Mouse (Mus musculus) lung, embryonic 15.5 days (tissue): Measurements from ENCODE around the gene Ralgps2. TPM values are rescaled to one million over a fixed set of nuclear protein-coding genes. Genes with fewer than 3 reads are reported as not detected.

Experiments
- ATAC-seq: fragments of 200-750 bp; cut with Nextera tagmentation; 2 replicates; pipeline ENCODE4 v1.8.0; 2017; ENCODE audit warnings: moderate number of reproducible peaks, borderline replicate concordance; ENCODE audit not compliant: low FRiP score, low TSS enrichment; ENCODE audit errors: extremely low read depth
- H3K27ac ChIP-seq: fragments of 300-500 bp; sonication (generic); 2 replicates; pipeline ENCODE4 v1.5.1; 2015; ENCODE audit warnings: moderate library complexity, mild to moderate bottlenecking, inconsistent platforms
- H3K27me3 ChIP-seq: fragments of 300-500 bp; sonication (generic); 2 replicates; pipeline ENCODE4 v1.6.1; 2015; ENCODE audit warnings: inconsistent platforms
- H3K36me3 ChIP-seq: fragments of 300-500 bp; sonication (generic); 2 replicates; pipeline ENCODE4 v1.6.1; 2015; ENCODE audit warnings: inconsistent platforms
- H3K4me1 ChIP-seq: fragments of 300-500 bp; sonication (generic); 2 replicates; pipeline ENCODE4 v1.6.1; 2015; ENCODE audit warnings: inconsistent platforms
- H3K4me2 ChIP-seq: fragments of 300-500 bp; sonication (generic); 2 replicates; pipeline ENCODE4 v1.6.1; 2015; ENCODE audit warnings: inconsistent platforms, mild to moderate bottlenecking, moderate library complexity
- H3K4me3 ChIP-seq: fragments of 300-500 bp; sonication (generic); 2 replicates; pipeline ENCODE4 v1.5.1; 2015; ENCODE audit warnings: mild to moderate bottlenecking, inconsistent platforms
- H3K9ac ChIP-seq: fragments of 300-500 bp; sonication (generic); 2 replicates; pipeline ENCODE4 v1.6.1; 2015; ENCODE audit warnings: inconsistent platforms
- H3K9me3 ChIP-seq: fragments of 300-500 bp; sonication (generic); 2 replicates; pipeline ENCODE4 v1.6.1; 2016; ENCODE audit warnings: inconsistent platforms
- WGBS: fragments of 180-500 bp; shearing (Covaris S2); methylation state at CpG from one replicate; pipeline ENCODE4 v1.1.7; 2015; 5-methylcytosine and 5-hydroxymethylcytosine counted together
- polyA plus RNA-seq: library from polyadenylated mRNA; unstranded; fragments of >200 nt; fragmentation: Nextera tagmentation; extraction: Ambion mirVana; gene quantifications from 2 replicates; pipeline ENCODE4 v1.2.1, GENCODE M21; 2015

The Ralgps2 gene
- polyA plus RNA-seq, 1 experiment from 2014 or later: 83.0 TPM

DNA sequence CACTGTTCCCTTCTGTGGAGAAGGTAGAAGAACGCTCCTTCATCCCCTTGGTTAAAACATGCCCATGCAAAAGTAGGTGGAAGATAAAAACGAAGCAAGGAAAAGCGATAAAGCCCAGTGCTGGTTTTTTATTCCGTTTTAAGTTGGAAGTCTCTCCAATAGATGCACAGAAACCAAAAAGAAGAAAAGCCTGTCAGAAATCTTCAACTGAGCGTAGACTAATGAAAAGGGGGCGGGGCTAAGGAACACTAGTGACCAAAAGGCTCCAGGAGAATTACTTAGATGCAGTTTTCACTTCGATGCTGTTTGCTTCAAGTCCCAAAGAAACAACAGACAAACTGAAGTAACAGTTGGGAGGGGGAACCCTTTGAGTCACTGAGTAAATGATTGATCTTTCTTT, 1.2 kb upstream of the Ralgps2 start:
- H3K27me3 ChIP-seq: no peaks in the 10 kb centered on the region
- 35% methylated on average over 7 of the region's 7 CpGs for WGBS
- peak overlapping the region; percentile 95 for H3K4me2 ChIP-seq
- H3K36me3 ChIP-seq: no peaks in the 10 kb centered on the region
- H3K4me1 ChIP-seq: peaks cover 12% of the 10 kb centered on the region; the same call in 1 of the 2 replicates
- no peak overlapping the region for H3K9ac ChIP-seq
- no peak for ATAC-seq
- no peaks in the 10 kb centered on the region for H3K9me3 ChIP-seq
- H3K27ac ChIP-seq: no peak overlapping the region
- H3K4me3 ChIP-seq: peak overlapping the region; percentile 98

DNA sequence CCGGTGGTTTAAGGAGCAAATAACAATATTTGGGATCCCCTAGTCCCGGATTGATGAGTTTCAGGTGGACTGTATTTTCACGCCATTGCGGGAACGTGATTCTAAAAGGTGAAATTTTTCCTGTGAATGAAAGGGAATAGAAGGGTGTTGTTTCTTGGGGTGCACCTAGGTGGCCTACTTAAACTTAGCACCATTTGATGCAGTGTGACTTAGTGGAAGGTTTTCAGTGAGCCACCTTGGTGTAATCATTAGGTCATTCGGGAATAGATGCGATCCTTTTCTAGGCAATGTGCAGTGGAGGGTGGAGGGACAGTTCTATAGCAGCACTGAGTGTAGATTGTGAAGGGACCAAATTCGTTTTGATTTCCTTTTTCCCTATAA, 706 bp upstream of the Ralgps2 start:
- peak overlapping the region; percentile 90 for H3K9ac ChIP-seq
- no peak for ATAC-seq
- H3K27ac ChIP-seq: no peak overlapping the region
- H3K4me3 ChIP-seq: peak overlapping the region; percentile 98
- H3K27me3 ChIP-seq: no peaks in the 10 kb centered on the region
- WGBS: 5% methylated on average over 8 of the region's 8 CpGs
- H3K36me3 ChIP-seq: no peaks in the 10 kb centered on the region
- H3K4me2 ChIP-seq: peak overlapping the region; percentile 95
- peaks cover 12% of the 10 kb centered on the region; the same call in 1 of the 2 replicates for H3K4me1 ChIP-seq
- H3K9me3 ChIP-seq: no peaks in the 10 kb centered on the region

DNA sequence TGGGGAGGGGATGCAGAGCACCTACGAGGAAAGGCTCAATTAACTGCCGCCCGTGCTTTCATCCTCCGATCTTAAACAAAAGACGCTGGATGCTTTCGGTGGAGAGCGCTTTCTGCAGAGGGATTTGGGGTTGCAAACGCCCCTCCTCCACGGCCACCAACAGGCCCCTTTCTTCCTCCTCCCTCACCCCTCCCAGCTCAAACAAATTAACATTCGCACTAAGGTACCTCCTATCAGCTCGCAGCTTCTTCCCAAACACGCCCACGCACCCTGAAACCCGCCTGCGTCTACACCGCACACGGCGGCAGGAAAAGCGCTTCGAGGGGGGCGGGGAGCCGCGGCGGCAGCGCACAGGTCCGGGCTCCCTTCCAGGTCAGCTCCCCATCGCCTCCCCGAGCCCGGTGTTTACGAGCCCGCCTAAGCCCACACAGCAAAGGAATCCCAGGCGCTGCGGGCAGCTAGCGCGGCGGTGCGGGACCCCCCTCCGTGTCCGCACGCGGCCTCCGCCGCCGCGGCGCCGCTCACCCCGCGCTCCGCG, 652 bp downstream of the Ralgps2 start:
- peaks cover 12% of the 10 kb centered on the region; the same call in 1 of the 2 replicates for H3K4me1 ChIP-seq
- WGBS: under 1% methylated on average over 51 of the region's 51 CpGs
- ATAC-seq: peak; percentile 80

DNA sequence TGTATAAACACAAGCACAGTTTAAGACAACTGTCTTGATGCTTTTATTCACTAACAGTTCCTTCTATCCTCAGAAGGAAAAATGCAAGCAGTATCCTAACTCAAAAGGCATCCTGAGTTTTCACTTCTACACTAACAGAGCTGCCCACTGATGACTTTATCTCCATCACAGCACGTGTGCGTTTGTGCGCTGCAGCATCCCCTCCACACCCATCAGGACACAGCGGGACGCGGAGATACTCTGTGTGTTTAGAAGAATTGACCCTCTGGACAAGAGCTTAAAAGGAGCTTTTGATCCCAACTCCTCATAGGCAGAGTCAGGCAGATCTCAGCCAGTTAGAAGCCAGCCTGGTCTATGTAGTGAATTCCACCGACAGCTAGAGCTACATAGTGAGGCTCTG, 2.0 kb downstream of the Ralgps2 start:
- H3K4me2 ChIP-seq: no peak overlapping the region
- H3K4me3 ChIP-seq: no peak overlapping the region
- H3K27me3 ChIP-seq: no peaks in the 10 kb centered on the region
- no peaks in the 10 kb centered on the region for H3K36me3 ChIP-seq
- ATAC-seq: no peak
- H3K9me3 ChIP-seq: no peaks in the 10 kb centered on the region
- no peak overlapping the region for H3K27ac ChIP-seq
- no peak overlapping the region for H3K9ac ChIP-seq
- 70% methylated on average over 7 of the region's 7 CpGs for whole genome bisulfite sequencing
- peaks cover 12% of the 10 kb centered on the region; the same call in 1 of the 2 replicates for H3K4me1 ChIP-seq

More for the DNA sequence above, 652 bp downstream of the Ralgps2 start:
- H3K27me3 ChIP-seq: no peaks in the 10 kb centered on the region
- H3K9ac ChIP-seq: peak overlapping the region; percentile 90
- H3K36me3 ChIP-seq: no peaks in the 10 kb centered on the region
- peak overlapping the region; percentile 98 for H3K4me3 ChIP-seq
- no peaks in the 10 kb centered on the region for H3K9me3 ChIP-seq
- peak overlapping the region; percentile 81 for H3K27ac ChIP-seq
- H3K4me2 ChIP-seq: peak overlapping the region; percentile 95

DNA sequence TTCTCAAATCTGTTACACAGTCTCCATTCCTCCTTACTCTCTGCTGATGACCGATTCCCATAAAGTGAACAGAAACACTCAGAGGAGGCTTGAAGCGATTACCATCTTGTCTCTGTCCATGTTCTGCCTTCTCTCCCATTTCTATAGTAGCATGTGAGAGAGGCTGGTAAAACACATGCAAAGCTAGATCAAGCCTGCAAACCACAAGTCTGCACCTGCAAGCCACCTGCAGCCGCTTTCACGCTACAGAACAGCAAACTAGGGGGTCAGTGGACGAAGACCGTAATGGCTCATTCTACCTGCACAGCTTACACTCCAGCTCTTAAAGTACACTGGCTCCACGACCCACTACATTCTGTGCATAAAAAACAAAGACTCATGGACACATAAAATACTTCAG, 5.7 kb downstream of the Ralgps2 start:
- no peak overlapping the region for H3K4me2 ChIP-seq
- no peak overlapping the region for H3K27ac ChIP-seq
- ATAC-seq: no peak
- peaks cover 21% of the 10 kb centered on the region for H3K4me1 ChIP-seq
- no peak overlapping the region for H3K4me3 ChIP-seq
- no peak overlapping the region for H3K9ac ChIP-seq
- WGBS: 92% methylated on average over 7 of the region's 7 CpGs
- H3K36me3 ChIP-seq: no peaks in the 10 kb centered on the region
- H3K27me3 ChIP-seq: no peaks in the 10 kb centered on the region
- no peaks in the 10 kb centered on the region for H3K9me3 ChIP-seq

DNA sequence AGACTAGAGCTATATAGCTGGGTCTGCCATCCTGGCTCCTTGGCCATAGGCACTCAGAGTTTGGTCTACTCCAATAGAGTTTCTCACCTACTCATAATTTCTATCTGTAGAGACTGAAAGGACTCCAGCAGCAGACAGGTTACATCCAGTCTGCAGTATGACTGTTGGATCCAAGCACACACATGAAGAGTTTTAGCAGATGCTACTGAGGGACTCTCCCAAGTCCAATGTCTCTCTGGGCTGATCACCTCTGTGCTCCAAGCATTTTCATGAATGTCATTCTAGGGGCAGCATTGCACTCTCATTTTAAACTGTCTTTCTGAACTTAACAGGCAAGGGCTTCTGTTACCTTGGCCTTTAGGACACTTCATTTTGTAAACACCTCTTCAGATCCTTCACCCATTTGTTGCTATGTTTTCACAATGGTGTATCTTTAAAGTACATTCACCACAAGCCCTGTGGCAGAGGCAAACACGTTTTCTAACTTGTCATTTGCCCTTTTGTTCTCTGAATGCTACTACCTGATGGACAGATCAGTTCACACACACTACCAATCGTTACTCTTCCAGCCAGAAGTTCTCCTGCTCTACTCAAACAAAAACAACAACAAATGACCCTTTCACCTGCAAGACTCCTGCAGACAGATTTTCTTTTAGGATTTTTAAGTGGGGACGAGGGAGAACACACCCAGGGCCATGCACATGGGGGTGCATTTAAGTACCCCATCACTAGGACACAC, 7.2 kb downstream of the Ralgps2 start:
- no peak overlapping the region for H3K27ac ChIP-seq
- 34% methylated on average over 3 of the region's 3 CpGs for WGBS

DNA sequence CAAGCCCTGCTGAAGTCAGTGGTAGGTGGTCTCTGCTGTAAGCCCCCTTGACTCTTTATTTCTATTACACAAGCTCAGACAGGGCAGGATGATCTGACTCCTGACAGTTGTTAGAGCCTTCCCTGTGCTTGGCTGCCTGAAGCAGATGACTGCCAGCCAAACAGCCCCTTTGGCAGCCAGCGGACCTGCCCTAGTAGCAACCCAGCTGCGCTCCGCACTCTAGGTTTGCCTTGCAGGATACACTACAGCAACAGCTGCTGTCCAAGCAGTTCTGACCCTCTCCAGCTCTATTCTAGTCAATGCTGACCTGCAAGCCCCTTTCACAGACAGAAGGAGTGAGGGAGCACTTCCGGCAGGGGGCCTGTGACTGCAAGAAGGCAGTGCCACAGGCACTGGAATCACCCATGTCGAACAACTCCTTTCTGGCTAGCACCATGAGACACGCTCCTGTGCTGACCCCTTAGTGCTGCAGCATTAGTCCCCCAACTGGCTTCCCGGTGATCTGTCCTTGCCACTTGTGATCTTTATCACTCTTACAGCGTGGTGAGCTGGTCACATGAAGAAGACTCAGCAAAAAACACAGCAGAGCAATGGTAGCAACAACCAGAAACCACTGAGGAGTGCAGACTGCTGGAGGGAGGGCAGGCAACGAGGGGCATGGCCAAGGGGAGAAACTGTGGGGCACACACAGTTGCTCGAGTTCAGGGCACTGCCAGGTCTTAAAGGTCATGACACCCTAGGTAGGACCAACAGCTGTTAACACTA, 8.1 kb downstream of the Ralgps2 start:
- no peak overlapping the region for H3K4me2 ChIP-seq
- H3K4me1 ChIP-seq: peaks cover 17% of the 10 kb centered on the region
- WGBS: 51% methylated on average over 10 of the region's 10 CpGs
- no peak overlapping the region for H3K9ac ChIP-seq
- peak; percentile 27; the same call in 1 of the 2 replicates for ATAC-seq
- H3K9me3 ChIP-seq: no peaks in the 10 kb centered on the region
- no peak overlapping the region for H3K27ac ChIP-seq
- H3K4me3 ChIP-seq: no peak overlapping the region
- H3K27me3 ChIP-seq: no peaks in the 10 kb centered on the region
- H3K36me3 ChIP-seq: no peaks in the 10 kb centered on the region

More for the DNA sequence above, 7.2 kb downstream of the Ralgps2 start:
- H3K27me3 ChIP-seq: no peaks in the 10 kb centered on the region
- ATAC-seq: no peak
- H3K9ac ChIP-seq: no peak overlapping the region
- H3K9me3 ChIP-seq: no peaks in the 10 kb centered on the region
- H3K4me2 ChIP-seq: no peak overlapping the region
- no peak overlapping the region for H3K4me3 ChIP-seq
- peaks cover 21% of the 10 kb centered on the region for H3K4me1 ChIP-seq
- no peaks in the 10 kb centered on the region for H3K36me3 ChIP-seq

DNA sequence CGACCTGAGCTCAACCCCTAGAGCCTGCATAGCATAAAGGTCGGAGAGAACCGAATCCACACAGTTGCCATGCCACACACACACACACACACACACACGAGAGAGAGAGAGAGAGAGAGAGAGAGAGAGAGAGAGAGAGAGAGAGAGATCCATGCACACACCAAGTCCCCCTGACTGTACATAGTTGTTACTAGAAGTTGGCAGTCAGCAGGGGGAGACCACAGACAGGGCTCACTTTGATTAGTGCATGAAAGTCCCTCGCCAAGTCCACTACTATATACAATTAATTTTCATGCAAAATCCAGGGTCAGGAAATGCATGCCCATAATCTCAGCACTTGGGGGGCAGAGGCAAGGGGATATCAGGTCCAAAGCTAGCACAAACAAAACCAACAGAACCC, 9.2 kb downstream of the Ralgps2 start:
- 36% methylated on average over 5 of the region's 5 CpGs for WGBS
- Histone ChIP-seq H3K4me2 (no peak overlapping the region), H3K27me3 (no peaks in the 10 kb centered on the region), H3K36me3 (no peaks in the 10 kb centered on the region), H3K9me3 (no peaks in the 10 kb centered on the region), H3K4me1 (peaks cover 17% of the 10 kb centered on the region), H3K27ac (no peak overlapping the region), H3K4me3 (no peak overlapping the region), H3K9ac (no peak overlapping the region)
- no peak for ATAC-seq

DNA sequence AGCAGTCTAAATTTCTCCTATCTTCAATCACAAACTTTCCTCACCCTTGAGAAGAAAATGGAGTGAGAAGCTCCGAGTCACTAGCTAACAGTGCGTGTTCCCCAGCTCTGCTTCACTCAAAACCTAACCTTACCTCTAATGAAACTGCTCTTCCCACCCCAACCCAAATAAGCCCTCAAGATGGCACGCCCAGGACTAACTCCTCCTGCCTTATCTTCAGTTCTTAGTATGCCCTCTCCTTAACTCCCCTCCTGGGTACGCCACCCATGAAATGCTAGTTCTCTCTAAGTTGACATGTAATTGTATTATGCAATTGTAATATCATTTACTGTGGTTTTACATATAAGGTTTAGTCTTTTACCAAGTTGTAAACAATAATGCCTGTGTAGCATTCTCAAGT, 11.2 kb downstream of the Ralgps2 start:
- H3K4me3 ChIP-seq: no peak overlapping the region
- no peak overlapping the region for H3K4me2 ChIP-seq
- H3K9me3 ChIP-seq: no peaks in the 10 kb centered on the region
- no peaks in the 10 kb centered on the region for H3K27me3 ChIP-seq
- ATAC-seq: no peak
- no peak overlapping the region for H3K9ac ChIP-seq
- no peaks in the 10 kb centered on the region for H3K36me3 ChIP-seq
- H3K27ac ChIP-seq: no peak overlapping the region
- peaks cover 17% of the 10 kb centered on the region for H3K4me1 ChIP-seq
- 82% methylated on average over 4 of the region's 4 CpGs for WGBS

DNA sequence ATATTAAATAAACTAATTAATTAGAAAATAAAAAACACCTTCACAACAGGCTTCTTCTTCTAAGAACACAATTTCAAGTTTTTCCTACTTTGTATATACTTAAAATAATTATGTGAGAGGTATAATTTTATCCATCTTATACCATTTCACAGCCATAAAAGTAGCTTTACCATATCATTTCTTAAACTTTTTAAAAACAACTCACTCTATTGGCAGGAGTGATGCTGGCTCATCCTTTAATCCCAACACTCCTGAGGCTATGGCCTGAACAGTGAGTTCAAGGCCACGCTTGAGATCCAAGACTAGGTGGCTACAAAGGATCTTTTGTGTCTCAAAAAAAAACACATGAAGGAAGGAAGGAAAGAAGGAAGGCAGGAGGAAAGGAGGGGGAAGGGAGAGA, 15.9 kb downstream of the Ralgps2 start:
- no peak overlapping the region for H3K27ac ChIP-seq
- no peak for ATAC-seq
- peaks cover 15% of the 10 kb centered on the region for H3K4me1 ChIP-seq
- no peak overlapping the region for H3K4me2 ChIP-seq
- no peaks in the 10 kb centered on the region for H3K27me3 ChIP-seq
- no peak overlapping the region for H3K9ac ChIP-seq
- no peak overlapping the region for H3K4me3 ChIP-seq
- 82% methylated on average over 1 of the region's 1 CpGs for WGBS
- H3K36me3 ChIP-seq: no peaks in the 10 kb centered on the region
- no peaks in the 10 kb centered on the region for H3K9me3 ChIP-seq

DNA sequence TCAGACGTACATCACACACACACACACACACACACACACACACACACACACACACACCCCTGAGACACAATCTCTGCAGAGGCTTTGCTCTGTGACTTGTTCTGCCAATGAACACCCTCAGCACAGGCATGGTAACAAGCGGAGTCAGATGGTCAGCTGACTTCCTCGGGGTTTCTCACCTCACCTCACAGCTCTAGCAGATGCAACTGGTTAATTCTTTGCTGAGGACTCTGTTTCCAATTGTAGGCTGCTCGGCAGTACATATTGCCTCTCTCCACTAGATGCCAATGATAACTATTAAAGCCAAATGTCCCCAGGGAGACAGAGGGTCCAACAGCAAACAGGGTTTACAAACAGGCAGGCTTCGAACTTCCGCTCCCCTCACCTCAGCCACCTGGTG, 16.5 kb downstream of the Ralgps2 start:
- Histone ChIP-seq H3K9me3 (no peaks in the 10 kb centered on the region), H3K4me1 (peaks cover 16% of the 10 kb centered on the region), H3K4me2 (no peak overlapping the region), H3K27me3 (no peaks in the 10 kb centered on the region), H3K9ac (no peak overlapping the region), H3K4me3 (no peak overlapping the region), H3K36me3 (no peaks in the 10 kb centered on the region), H3K27ac (no peak overlapping the region)
- 74% methylated on average over 6 of the region's 6 CpGs for WGBS
- ATAC-seq: no peak
